Mouse (Mus musculus): Measurements from ENCODE around the gene Kif26b.

GRCm38 (mm10) chr1:178552278-178552897 lies 23.5 kb downstream of the Kif26b start:
- TF ChIP-seq POLR2A (IDR thresholded peaks at IDR 0.05; ENCODE audit: control insufficient read depth, extremely low read depth, insufficient read depth, low read length, poor library complexity): no peak
- no peak for TF ChIP-seq CTCF (IDR thresholded peaks at IDR 0.05; ENCODE audit: borderline replicate concordance, control insufficient read depth, extremely low read depth, insufficient read depth, low read length, poor library complexity)
